Mouse (Mus musculus) heart, adult 2 months (tissue): ENCODE measurements around the gene Gm20696. TPM values are rescaled to one million over a fixed set of nuclear protein-coding genes. Genes with fewer than 3 reads are reported as not detected.

ENCODE experiments used
- DNase-seq, 2 experiments: peaks; one replicate each; pipeline ENCODE4 v3.0.0; 2021
- H3K27ac ChIP-seq: fragments of 200-600 bp; 2 replicates; pipeline ENCODE4 v1.8.1; 2022
- H3K27me3 ChIP-seq: fragments of 200-500 bp; 2 replicates; pipeline ENCODE4 v1.6.1; 2012; ENCODE audit warnings: mild to moderate bottlenecking, low read length, inconsistent platforms, mixed read lengths; ENCODE audit not compliant: control insufficient read depth, insufficient read depth
- H3K36me3 ChIP-seq: fragments of 200-500 bp; 2 replicates; pipeline ENCODE4 v1.6.1; 2012; ENCODE audit warnings: low read length, inconsistent platforms; ENCODE audit not compliant: control insufficient read depth, insufficient read depth
- H3K4me1 ChIP-seq: fragments of 200-500 bp; 2 replicates; pipeline ENCODE4 v1.6.1; 2011; ENCODE audit warnings: low read length; ENCODE audit not compliant: control insufficient read depth, insufficient read depth
- H3K4me3 ChIP-seq: fragments of 200-600 bp; 2 replicates; pipeline ENCODE4 v1.8.1; 2022
- H3K79me2 ChIP-seq: fragments of 200-500 bp; replicated peaks from 2 replicates; pipeline ENCODE4 v1.6.1; 2012; ENCODE audit warnings: mild to moderate bottlenecking, inconsistent platforms, low read length, moderate library complexity, mixed read lengths; ENCODE audit not compliant: control insufficient read depth, insufficient read depth
- H3K9ac ChIP-seq: fragments of 200-500 bp; 2 replicates; pipeline ENCODE4 v1.6.1; 2012; ENCODE audit warnings: low read depth, mild to moderate bottlenecking, control low read depth, inconsistent platforms, low read length, mixed read lengths
- CTCF ChIP-seq: fragments of 200-600 bp; IDR thresholded peaks from 2 replicates; pipeline ENCODE4 v1.8.1; 2022; ENCODE audit warnings: antibody characterized with exemption, mild to moderate bottlenecking, moderate library complexity
- EP300 ChIP-seq: fragments of 200-500 bp; IDR thresholded peaks from 2 replicates; pipeline ENCODE4 v1.6.1; 2011; ENCODE audit warnings: low read depth, low read length, control low read depth; ENCODE audit not compliant: insufficient read depth
- POLR2A ChIP-seq: fragments of 200-500 bp; IDR thresholded peaks from 2 replicates; pipeline ENCODE4 v1.6.1; 2011; ENCODE audit warnings: mild to moderate bottlenecking, low read depth, low read length, control low read depth; ENCODE audit not compliant: insufficient read depth
- WGBS: fragments of 180-500 bp; shearing (Covaris S2); methylation state at CpG from one replicate; pipeline ENCODE4 v1.1.7; 2018; 5-methylcytosine and 5-hydroxymethylcytosine counted together
- intact Hi-C: fragments of 180-260 bp; cut with DNase I; formaldehyde crosslinking; loops from one replicate; pipeline ENCODE4 v1.15.1; 2025
- polyA plus RNA-seq: library from polyadenylated mRNA; depleted of rRNA; stranded (reverse); fragments of >200 nt; gene quantifications from 2 replicates; pipeline ENCODE4 v1.2.3, GENCODE M21; 2012
- total RNA-seq, 2 experiments: library from RNA; stranded (reverse); gene quantifications; 2 replicates each; pipeline ENCODE4 v1.2.3; 2021

The Gm20696 gene
- total and polyA plus RNA-seq, 3 experiments, result 0.61 to 1.7 (median 1.4) TPM

DNA sequence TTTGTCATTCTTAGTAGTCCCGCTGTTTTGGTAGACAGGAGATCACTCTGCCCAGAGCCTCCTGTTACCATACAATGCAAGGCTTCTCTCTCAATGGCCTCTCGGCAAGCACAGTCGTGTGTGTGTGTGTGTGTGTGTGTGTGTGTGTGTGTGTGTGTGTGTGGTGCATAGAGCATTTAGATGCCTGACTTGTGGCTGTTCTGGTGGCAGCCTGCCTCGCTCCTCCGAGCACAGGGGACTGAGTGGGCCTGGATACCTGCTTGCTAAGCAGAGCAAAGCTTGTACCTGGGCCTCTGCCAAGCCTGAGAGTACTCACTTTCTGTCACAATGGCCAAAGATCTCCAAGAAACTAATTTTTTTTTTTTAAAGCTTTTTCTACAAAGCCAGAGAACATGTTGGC, 67.4 kb downstream of the Gm20696 start:
- intact Hi-C loops, result loop anchor here (1.0 kb wide), 1 partner anchor 1074 kb away; no protein-coding TSS in a partner anchor
- 68% methylated on average over 5 of the region's 5 CpGs for WGBS

GRCm38 (mm10) chr6:99577040-99577439, 89.6 kb downstream of the Gm20696 start:
- TF ChIP-seq EP300 (no peak), POLR2A (no peak)
- Histone ChIP-seq H3K4me1 (no peaks in the 10 kb centered on the region), H3K79me2 (no peaks in the 10 kb centered on the region), H3K27me3 (no peaks in the 10 kb centered on the region), H3K27ac (no peak overlapping the region), H3K9ac (no peak overlapping the region), H3K36me3 (no peaks in the 10 kb centered on the region), H3K4me3 (no peak overlapping the region)
- intact Hi-C loops, result no loop called here
- 62% methylated on average over 6 of the region's 6 CpGs for WGBS
- no peak for DNase-seq

More for the DNA sequence above, 67.4 kb downstream of the Gm20696 start:
- TF ChIP-seq CTCF (no peak), POLR2A (no peak), EP300 (no peak)
- Histone ChIP-seq H3K27me3 (no peaks in the 10 kb centered on the region), H3K27ac (no peak overlapping the region), H3K79me2 (no peaks in the 10 kb centered on the region), H3K9ac (no peak overlapping the region), H3K4me1 (peaks cover 4% of the 10 kb centered on the region; the same call in 1 of the 2 replicates), H3K36me3 (no peaks in the 10 kb centered on the region), H3K4me3 (no peak overlapping the region)
- no peak for DNase-seq

- H3K9ac ChIP-seq, result no peak overlapping the region
- intact Hi-C loops, result no loop called here
- TF ChIP-seq POLR2A, result no peak
- no peak for TF ChIP-seq EP300
- TF ChIP-seq CTCF, result no peak
Observed at GRCm38 (mm10) chr6:99575633-99576032, 91.0 kb downstream of the Gm20696 start.

DNA sequence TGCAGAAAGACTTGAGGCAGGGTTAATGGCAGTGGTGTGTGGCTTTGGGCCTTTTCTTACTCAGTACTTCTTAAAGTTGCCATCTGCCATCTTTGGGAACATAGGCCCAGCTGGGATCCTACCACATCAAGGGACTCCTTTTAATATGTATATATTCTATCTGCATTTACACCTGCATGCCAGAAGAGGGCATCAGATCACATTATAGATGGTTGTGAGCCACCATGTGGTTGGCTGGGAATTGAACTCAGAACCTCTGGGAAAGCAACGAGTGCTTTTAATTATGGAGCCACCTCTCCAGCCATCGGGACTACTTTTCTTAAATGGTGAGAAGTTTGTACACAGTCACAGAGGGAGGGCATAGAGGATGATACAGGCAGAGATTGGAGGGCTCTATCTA, 93.3 kb downstream of the Gm20696 start:
- H3K27ac ChIP-seq, result no peak overlapping the region
- H3K36me3 ChIP-seq, result no peaks in the 10 kb centered on the region
- TF ChIP-seq CTCF (peak; percentile 28; the same call in 1 of the 2 replicates), EP300 (no peak)
- no peaks in the 10 kb centered on the region for H3K4me1 ChIP-seq
- H3K27me3 ChIP-seq, result no peaks in the 10 kb centered on the region
- intact Hi-C loops, result no loop called here
- H3K4me3 ChIP-seq, result no peak overlapping the region
- H3K9ac ChIP-seq, result no peak overlapping the region
- 93% methylated on average over 2 of the region's 2 CpGs for WGBS
- no peak for DNase-seq
- no peaks in the 10 kb centered on the region for H3K79me2 ChIP-seq

More at GRCm38 (mm10) chr6:99575633-99576032, 91.0 kb downstream of the Gm20696 start:
- H3K4me3 ChIP-seq, result no peak overlapping the region
- H3K36me3 ChIP-seq, result no peaks in the 10 kb centered on the region
- H3K27me3 ChIP-seq, result no peaks in the 10 kb centered on the region
- no peaks in the 10 kb centered on the region for H3K4me1 ChIP-seq
- H3K79me2 ChIP-seq, result no peaks in the 10 kb centered on the region
- 81% methylated on average over 6 of the region's 6 CpGs for WGBS
- no peak overlapping the region for H3K27ac ChIP-seq
- no peak for DNase-seq

DNA sequence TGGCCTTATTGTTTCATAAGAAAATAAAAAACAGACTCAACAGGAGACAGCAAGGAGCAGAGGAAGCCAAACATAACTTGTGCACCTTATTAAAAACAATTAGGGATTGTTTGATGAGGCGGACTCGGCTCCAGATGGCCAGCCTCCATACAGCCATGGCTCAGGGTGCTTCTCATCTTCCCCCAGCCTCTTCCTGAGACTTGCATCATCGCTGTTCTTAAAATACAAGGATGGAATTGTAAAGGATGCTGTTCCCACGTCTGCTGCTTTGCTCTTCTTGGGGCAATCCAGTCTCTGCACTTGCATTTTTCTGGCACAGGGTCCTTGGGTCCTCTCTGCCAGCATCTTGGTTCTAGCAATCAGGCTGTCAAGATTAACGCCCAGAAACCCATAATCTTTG, 94.5 kb downstream of the Gm20696 start:
- WGBS, result 72% methylated on average over 5 of the region's 5 CpGs
- no peak for TF ChIP-seq EP300
- no peak for TF ChIP-seq CTCF
- TF ChIP-seq POLR2A, result no peak

DNA sequence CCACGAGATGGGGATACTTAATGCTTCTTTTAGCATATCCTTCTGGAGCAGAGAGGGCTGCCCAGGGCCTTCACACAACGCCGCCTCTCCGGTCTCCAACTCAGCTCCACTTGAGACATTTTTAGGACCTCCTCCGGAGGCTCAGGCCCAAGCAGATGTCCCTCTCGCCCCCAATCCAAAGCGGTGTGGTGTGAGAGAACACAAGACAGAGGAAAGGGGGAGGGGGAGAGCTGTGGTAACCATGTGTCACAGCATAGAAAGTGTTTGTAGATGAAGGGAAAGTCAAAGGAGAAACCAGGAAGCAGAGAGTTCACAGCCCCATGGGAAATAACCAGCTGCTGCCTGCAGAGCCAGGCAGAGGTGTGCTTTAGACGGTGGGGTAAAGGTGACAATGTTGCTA, 99.7 kb downstream of the Gm20696 start:
- Histone ChIP-seq H3K4me3 (no peak overlapping the region), H3K27me3 (no peaks in the 10 kb centered on the region), H3K9ac (no peak overlapping the region), H3K4me1 (no peaks in the 10 kb centered on the region), H3K79me2 (no peaks in the 10 kb centered on the region), H3K27ac (no peak overlapping the region), H3K36me3 (no peaks in the 10 kb centered on the region)
- no peak for DNase-seq
- intact Hi-C loops, result no loop called here
- TF ChIP-seq EP300 (no peak), POLR2A (no peak), CTCF (no peak)
- WGBS, result 68% methylated on average over 8 of the region's 8 CpGs

More for the DNA sequence above, 94.5 kb downstream of the Gm20696 start:
- Histone ChIP-seq H3K27me3 (no peaks in the 10 kb centered on the region), H3K4me1 (no peaks in the 10 kb centered on the region), H3K36me3 (no peaks in the 10 kb centered on the region), H3K79me2 (no peaks in the 10 kb centered on the region), H3K9ac (no peak overlapping the region), H3K27ac (no peak overlapping the region), H3K4me3 (no peak overlapping the region)
- DNase-seq, result no peak
- intact Hi-C loops, result no loop called here
